In the genomic region with DNA sequence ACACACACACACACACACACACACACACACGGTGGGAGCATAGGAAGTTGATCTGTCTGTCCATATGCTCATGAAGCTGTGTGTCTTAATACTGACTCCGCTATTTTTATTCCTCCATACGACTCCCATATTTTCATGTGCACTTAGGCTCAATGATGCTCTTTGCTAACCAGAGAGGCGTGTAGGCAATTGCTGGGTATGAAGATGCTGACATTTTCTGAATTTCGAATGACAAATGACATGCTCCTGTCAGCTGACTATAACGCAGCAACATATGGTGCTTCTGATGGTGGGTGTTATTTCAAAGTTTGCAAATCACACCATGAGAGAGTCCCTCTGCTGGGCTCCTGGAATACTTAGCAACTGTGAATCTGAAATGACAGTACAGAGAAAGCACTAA, we compare ENCODE assay signal across 13 mouse cellular contexts.
DNase-seq lines count a peak whose midpoint lies in the region; ATAC-seq lines count a peak whose summit lies in the region.
"Had no signal": no experiment of that assay in that cellular context is flagged by ENCODE, and none has a peak within 500 bp of the region (broad histone marks: within the 10 kb centered on the region; RNA-seq: fewer than 3 reads in every experiment).

No protein-coding gene starts in this region.

- no peak overlapping the region for H3K4me2 ChIP-seq in neural tube, embryonic 14.5 days (ENCODE audit: low read depth, low read length)
- H3K4me2 ChIP-seq: intestine, embryonic 15.5 days; lung, embryonic 14.5 days had no signal

- H3K4me3 ChIP-seq in neural tube, embryonic 14.5 days (ENCODE audit: low read depth, low read length) = no peak overlapping the region
- H3K4me3 ChIP-seq: intestine, embryonic 15.5 days; megakaryocyte, embryonic 14.5 days had no signal

- H3K9me3 ChIP-seq in neural tube, embryonic 14.5 days (ENCODE audit: control insufficient read depth, low read length) = no peaks in the 10 kb centered on the region
- H3K9me3 ChIP-seq: intestine, embryonic 15.5 days had no signal

- H3K36me3 ChIP-seq in neural tube, embryonic 14.5 days (ENCODE audit: control insufficient read depth, insufficient read depth, low read length) = no peaks in the 10 kb centered on the region
- H3K36me3 ChIP-seq: intestine, embryonic 15.5 days had no signal

- no peak overlapping the region for H3K27ac ChIP-seq in neural tube, embryonic 14.5 days (ENCODE audit: low read depth, low read length)
- H3K27ac ChIP-seq: intestine, embryonic 15.5 days had no signal

- no peaks in the 10 kb centered on the region for H3K27me3 ChIP-seq in neural tube, embryonic 14.5 days (ENCODE audit: control insufficient read depth, insufficient read depth, low read length)
- H3K27me3 ChIP-seq: intestine, embryonic 15.5 days; megakaryocyte, embryonic 14.5 days had no signal

- no peak for DNase-seq in neural tube, embryonic 10.5 days (ENCODE audit: extremely low spot score, low spot score)
- DNase-seq in frontal cortex, postnatal 14 days (ENCODE audit: low spot score in 2 of 2) = peak; percentile 16 to 19
- peak; percentile 21 to 55 for DNase-seq in left cerebral cortex, adult 18-20 months (ENCODE audit: low spot score in 2 of 2)
- DNase-seq in adrenal gland, adult 8-10 months = no peak
- DNase-seq in heart, adult 11 months = no peak
- DNase-seq: cerebellum, adult 9-11 months; kidney, postnatal 36 days; liver; lung, embryonic 14.5 days had no signal

- H3K9ac ChIP-seq in neural tube, embryonic 14.5 days (replicated peaks; ENCODE audit: low read depth, low read length) = no peak overlapping the region
- H3K9ac ChIP-seq: intestine, embryonic 15.5 days; lung, embryonic 14.5 days had no signal

- ATAC-seq in neural tube, embryonic 14.5 days (ENCODE audit: low read depth) = peak; percentile 32; the same call in 1 of the 2 replicates
- ATAC-seq in CD4-positive, CD25-positive, alpha-beta regulatory T cell, adult 4 months = no peak
- ATAC-seq: intestine, embryonic 15.5 days had no signal

- 68% methylated on average over 6 of the region's 6 CpGs for WGBS in neural tube, embryonic 14.5 days

- no peaks in the 10 kb centered on the region for H3K4me1 ChIP-seq in neural tube, embryonic 14.5 days (ENCODE audit: control insufficient read depth, insufficient read depth, low read length)
- H3K4me1 ChIP-seq: intestine, embryonic 15.5 days; megakaryocyte, embryonic 14.5 days had no signal

Comparison
In these comparisons a context has a peak if more than half of its experiments do, and no peak if none do; other contexts are left out.
1. DNase-seq: peak in frontal cortex, postnatal 14 days (2 of 2) and left cerebral cortex, adult 18-20 months (2 of 2); none in neural tube, embryonic 10.5 days (single experiment), adrenal gland, adult 8-10 months (single experiment) and heart, adult 11 months (single experiment).